Mouse (Mus musculus): ENCODE data around the gene Asap2. TPM values are rescaled to one million over a fixed set of nuclear protein-coding genes. Genes with fewer than 3 reads are reported as not detected.

Asap2 gene
- polyA plus RNA-seq, 1 experiment from 2014 or later = 18.9 TPM

GRCm38 (mm10) chr12:21234560-21234959, 244.3 kb downstream of the Asap2 start:
- DNase-seq (ENCODE audit: low spot score) (no peak), ATAC-seq (replicated peaks; ENCODE audit: low FRiP score) (no peak)
- H3K4me3 ChIP-seq (ENCODE audit: low read depth, low read length) = no peak overlapping the region
- H3K4me1 ChIP-seq (replicated peaks; ENCODE audit: control insufficient read depth, insufficient read depth, low read length) = no peaks in the 10 kb centered on the region
- no peaks in the 10 kb centered on the region for H3K9me3 ChIP-seq (ENCODE audit: control insufficient read depth, low read length)
- H3K4me2 ChIP-seq (ENCODE audit: low read depth, low read length, severe bottlenecking) = no peak overlapping the region
- WGBS = 94% methylated on average over 2 of the region's 2 CpGs
- no peak overlapping the region for H3K9ac ChIP-seq (ENCODE audit: low read length)
- H3K36me3 ChIP-seq (ENCODE audit: control insufficient read depth, insufficient read depth, low read length) = peaks cover 2% of the 10 kb centered on the region; the same call in 1 of the 2 replicates
- no peaks in the 10 kb centered on the region for H3K27me3 ChIP-seq (ENCODE audit: control insufficient read depth, insufficient read depth, low read length)
- no peak overlapping the region for H3K27ac ChIP-seq (ENCODE audit: low read depth, low read length)

- Histone ChIP-seq H3K36me3 (ENCODE audit: control insufficient read depth, insufficient read depth, low read length) (no peaks in the 10 kb centered on the region; the same call in 1 of the 2 replicates), H3K4me1 (replicated peaks; ENCODE audit: control insufficient read depth, insufficient read depth, low read length) (no peaks in the 10 kb centered on the region)
- 72% methylated on average over 3 of the region's 3 CpGs for WGBS
Measured at GRCm38 (mm10) chr12:21241965-21242364, 251.7 kb downstream of the Asap2 start.

GRCm38 (mm10) chr12:21244375-21244960, 254.2 kb downstream of the Asap2 start:
- WGBS = 97% methylated on average over 11 of the region's 11 CpGs
- Histone ChIP-seq H3K9ac (ENCODE audit: low read length) (no peak overlapping the region), H3K4me3 (ENCODE audit: low read depth, low read length) (no peak overlapping the region), H3K4me2 (ENCODE audit: low read depth, low read length, severe bottlenecking) (no peak overlapping the region), H3K27ac (ENCODE audit: low read depth, low read length) (no peak overlapping the region), H3K9me3 (ENCODE audit: control insufficient read depth, low read length) (no peaks in the 10 kb centered on the region), H3K27me3 (ENCODE audit: control insufficient read depth, insufficient read depth, low read length) (no peaks in the 10 kb centered on the region), H3K4me1 (replicated peaks; ENCODE audit: control insufficient read depth, insufficient read depth, low read length) (no peaks in the 10 kb centered on the region), H3K36me3 (ENCODE audit: control insufficient read depth, insufficient read depth, low read length) (peaks cover 3% of the 10 kb centered on the region; the same call in 1 of the 2 replicates)
- DNase-seq (ENCODE audit: low spot score) (no peak), ATAC-seq (replicated peaks; ENCODE audit: low FRiP score) (no peak)

More at GRCm38 (mm10) chr12:21241965-21242364, 251.7 kb downstream of the Asap2 start:
- Histone ChIP-seq H3K27me3 (ENCODE audit: control insufficient read depth, insufficient read depth, low read length) (no peaks in the 10 kb centered on the region), H3K4me3 (ENCODE audit: low read depth, low read length) (no peak overlapping the region), H3K4me2 (ENCODE audit: low read depth, low read length, severe bottlenecking) (no peak overlapping the region), H3K9ac (ENCODE audit: low read length) (no peak overlapping the region), H3K27ac (ENCODE audit: low read depth, low read length) (no peak overlapping the region), H3K9me3 (ENCODE audit: control insufficient read depth, low read length) (no peaks in the 10 kb centered on the region)
- no peak for DNase-seq (ENCODE audit: low spot score)
- ATAC-seq (replicated peaks; ENCODE audit: low FRiP score) = no peak

GRCm38 (mm10) chr12:21247711-21248392, 257.6 kb downstream of the Asap2 start:
- Histone ChIP-seq H3K4me3 (ENCODE audit: low read depth, low read length) (no peak overlapping the region), H3K9ac (ENCODE audit: low read length) (no peak overlapping the region), H3K27ac (ENCODE audit: low read depth, low read length) (no peak overlapping the region), H3K36me3 (ENCODE audit: control insufficient read depth, insufficient read depth, low read length) (peaks cover 16% of the 10 kb centered on the region; the same call in 1 of the 2 replicates), H3K4me1 (replicated peaks; ENCODE audit: control insufficient read depth, insufficient read depth, low read length) (no peaks in the 10 kb centered on the region), H3K9me3 (ENCODE audit: control insufficient read depth, low read length) (no peaks in the 10 kb centered on the region), H3K4me2 (ENCODE audit: low read depth, low read length, severe bottlenecking) (no peak overlapping the region), H3K27me3 (ENCODE audit: control insufficient read depth, insufficient read depth, low read length) (no peaks in the 10 kb centered on the region)
- no peak for DNase-seq (ENCODE audit: low spot score)
- WGBS = 88% methylated on average over 7 of the region's 7 CpGs
- no peak for ATAC-seq (replicated peaks; ENCODE audit: low FRiP score)

GRCm38 (mm10) chr12:21260494-21261256, 270.4 kb downstream of the Asap2 start:
- Histone ChIP-seq H3K36me3 (ENCODE audit: control insufficient read depth, insufficient read depth, low read length) (peaks cover 4% of the 10 kb centered on the region; the same call in 1 of the 2 replicates), H3K4me2 (ENCODE audit: low read depth, low read length, severe bottlenecking) (no peak overlapping the region), H3K4me1 (replicated peaks; ENCODE audit: control insufficient read depth, insufficient read depth, low read length) (no peaks in the 10 kb centered on the region), H3K27me3 (ENCODE audit: control insufficient read depth, insufficient read depth, low read length) (no peaks in the 10 kb centered on the region), H3K9ac (ENCODE audit: low read length) (no peak overlapping the region), H3K4me3 (ENCODE audit: low read depth, low read length) (no peak overlapping the region), H3K27ac (ENCODE audit: low read depth, low read length) (no peak overlapping the region), H3K9me3 (ENCODE audit: control insufficient read depth, low read length) (no peaks in the 10 kb centered on the region)
- no peak for ATAC-seq (replicated peaks; ENCODE audit: low FRiP score)
- 89% methylated on average over 6 of the region's 6 CpGs for WGBS
- DNase-seq (ENCODE audit: low spot score) = no peak

- no peaks in the 10 kb centered on the region for H3K9me3 ChIP-seq (ENCODE audit: control insufficient read depth, low read length)
- no peak overlapping the region for H3K9ac ChIP-seq (ENCODE audit: low read length)
- 88% methylated on average over 4 of the region's 4 CpGs for WGBS
- H3K27ac ChIP-seq (ENCODE audit: low read depth, low read length) = no peak overlapping the region
- no peak for ATAC-seq (replicated peaks; ENCODE audit: low FRiP score)
- H3K4me3 ChIP-seq (ENCODE audit: low read depth, low read length) = no peak overlapping the region
- no peak overlapping the region for H3K4me2 ChIP-seq (ENCODE audit: low read depth, low read length, severe bottlenecking)
- peaks cover 4% of the 10 kb centered on the region; the same call in 1 of the 2 replicates for H3K36me3 ChIP-seq (ENCODE audit: control insufficient read depth, insufficient read depth, low read length)
- H3K4me1 ChIP-seq (replicated peaks; ENCODE audit: control insufficient read depth, insufficient read depth, low read length) = no peaks in the 10 kb centered on the region
- H3K27me3 ChIP-seq (ENCODE audit: control insufficient read depth, insufficient read depth, low read length) = no peaks in the 10 kb centered on the region
- DNase-seq (ENCODE audit: low spot score) = no peak
Measured at GRCm38 (mm10) chr12:21261521-21261920, 271.3 kb downstream of the Asap2 start.

GRCm38 (mm10) chr12:21263256-21263655, 273.0 kb downstream of the Asap2 start:
- Histone ChIP-seq H3K27ac (ENCODE audit: low read depth, low read length) (no peak overlapping the region), H3K9me3 (ENCODE audit: control insufficient read depth, low read length) (no peaks in the 10 kb centered on the region), H3K4me2 (ENCODE audit: low read depth, low read length, severe bottlenecking) (no peak overlapping the region), H3K36me3 (ENCODE audit: control insufficient read depth, insufficient read depth, low read length) (peaks cover under 1% of the 10 kb centered on the region; the same call in 1 of the 2 replicates), H3K4me1 (replicated peaks; ENCODE audit: control insufficient read depth, insufficient read depth, low read length) (no peaks in the 10 kb centered on the region), H3K9ac (ENCODE audit: low read length) (no peak overlapping the region), H3K4me3 (ENCODE audit: low read depth, low read length) (no peak overlapping the region), H3K27me3 (ENCODE audit: control insufficient read depth, insufficient read depth, low read length) (no peaks in the 10 kb centered on the region)
- WGBS = 94% methylated on average over 5 of the region's 5 CpGs
- DNase-seq (ENCODE audit: low spot score) (no peak), ATAC-seq (replicated peaks; ENCODE audit: low FRiP score) (no peak)

GRCm38 (mm10) chr12:21264241-21264640, 274.0 kb downstream of the Asap2 start:
- ATAC-seq (replicated peaks; ENCODE audit: low FRiP score) = no peak
- WGBS = 87% methylated on average over 5 of the region's 5 CpGs

More at GRCm38 (mm10) chr12:21264241-21264640, 274.0 kb downstream of the Asap2 start:
- DNase-seq (ENCODE audit: low spot score) = no peak
- no peak overlapping the region for H3K27ac ChIP-seq (ENCODE audit: low read depth, low read length)
- H3K4me2 ChIP-seq (ENCODE audit: low read depth, low read length, severe bottlenecking) = no peak overlapping the region
- no peaks in the 10 kb centered on the region for H3K9me3 ChIP-seq (ENCODE audit: control insufficient read depth, low read length)
- no peak overlapping the region for H3K9ac ChIP-seq (ENCODE audit: low read length)
- H3K27me3 ChIP-seq (ENCODE audit: control insufficient read depth, insufficient read depth, low read length) = no peaks in the 10 kb centered on the region
- H3K36me3 ChIP-seq (ENCODE audit: control insufficient read depth, insufficient read depth, low read length) = no peaks in the 10 kb centered on the region; the same call in 1 of the 2 replicates
- H3K4me3 ChIP-seq (ENCODE audit: low read depth, low read length) = no peak overlapping the region
- H3K4me1 ChIP-seq (replicated peaks; ENCODE audit: control insufficient read depth, insufficient read depth, low read length) = no peaks in the 10 kb centered on the region
